Mouse (Mus musculus) liver, postnatal 0 days (tissue): ENCODE results near the gene Gm33543. TPM values are rescaled to one million over a fixed set of nuclear protein-coding genes. Genes with fewer than 3 reads are reported as not detected.

ENCODE experiments used
- ATAC-seq: fragments of 200-750 bp; cut with Nextera tagmentation; 2 replicates; pipeline ENCODE4 v1.8.0; 2017; ENCODE audit warnings: mild to moderate bottlenecking, moderate library complexity
- DNase-seq: peaks from one replicate; pipeline ENCODE4 v3.0.0-alpha.2; 2016
- H3K27ac ChIP-seq: fragments of 300-500 bp; sonication (generic); 2 replicates; pipeline ENCODE4 v1.5.1; 2014; ENCODE audit warnings: antibody characterized with exemption, moderate library complexity, mild to moderate bottlenecking, low read depth
- H3K27me3 ChIP-seq: fragments of 300-500 bp; sonication (generic); 2 replicates; pipeline ENCODE4 v1.6.1; 2014; ENCODE audit warnings: low read length, control low read depth, mixed read lengths; ENCODE audit not compliant: insufficient read depth
- H3K36me3 ChIP-seq: fragments of 300-500 bp; sonication (generic); replicated peaks from 2 replicates; pipeline ENCODE4 v1.6.1; 2014; ENCODE audit warnings: mild to moderate bottlenecking, control low read depth, low read length, moderate library complexity, mixed read lengths; ENCODE audit not compliant: insufficient read depth
- H3K4me1 ChIP-seq: fragments of 300-500 bp; sonication (generic); 2 replicates; pipeline ENCODE4 v1.6.1; 2014; ENCODE audit warnings: antibody characterized with exemption, mild to moderate bottlenecking, control low read depth; ENCODE audit not compliant: insufficient read depth
- H3K4me2 ChIP-seq: fragments of 300-500 bp; sonication (generic); 2 replicates; pipeline ENCODE4 v1.6.1; 2014; ENCODE audit warnings: low read depth, mild to moderate bottlenecking, low read length, moderate library complexity, mixed read lengths
- H3K4me3 ChIP-seq: fragments of 300-500 bp; sonication (generic); 2 replicates; pipeline ENCODE4 v1.5.1; 2014; ENCODE audit warnings: low read depth, low read length
- H3K9ac ChIP-seq: fragments of 300-500 bp; sonication (generic); replicated peaks from 2 replicates; pipeline ENCODE4 v1.6.1; 2014; ENCODE audit warnings: mild to moderate bottlenecking, moderate library complexity
- H3K9me3 ChIP-seq: fragments of 300-500 bp; sonication (generic); 2 replicates; pipeline ENCODE4 v1.6.1; 2016; ENCODE audit warnings: mild to moderate bottlenecking, control low read depth, low read length, mixed read lengths
- CTCF ChIP-seq: sonication (generic); IDR thresholded peaks from 2 replicates; pipeline ENCODE4 v1.5.1; 2016; ENCODE audit warnings: antibody characterized with exemption, low read depth
- EP300 ChIP-seq: IDR thresholded peaks from 2 replicates; pipeline ENCODE4 v1.6.1; 2016; ENCODE audit warnings: antibody characterized with exemption, low read depth, mild to moderate bottlenecking
- WGBS: fragments of 180-500 bp; shearing (Covaris S2); extraction: QIAGEN DNeasy Blood & Tissue Kit; methylation state at CpG from one replicate; pipeline ENCODE4 v1.1.7; 2014; ENCODE audit not compliant: insufficient replicate concordance; 5-methylcytosine and 5-hydroxymethylcytosine counted together
- polyA plus RNA-seq: library from polyadenylated mRNA; unstranded; fragments of >200 nt; fragmentation: Nextera tagmentation; extraction: Ambion mirVana; gene quantifications from 2 replicates; pipeline ENCODE4 v1.2.1, GENCODE M21; 2015

Gene Gm33543
- 1.2 and 1.4 TPM in 2 replicates for polyA plus RNA-seq

- TF ChIP-seq EP300 = no peak
- TF ChIP-seq CTCF = no peak
- H3K9me3 ChIP-seq = no peaks in the 10 kb centered on the region
- H3K4me2 ChIP-seq = peak within 1 kb of the TSS; percentile 11
- 69% methylated on average over 9 of the region's 9 CpGs for WGBS
- H3K9ac ChIP-seq = no peak within 1 kb of the TSS
- no peaks in the 10 kb centered on the region for H3K36me3 ChIP-seq
- H3K4me3 ChIP-seq = no peak within 1 kb of the TSS
- no peaks in the 10 kb centered on the region; the same call in 1 of the 2 replicates for H3K4me1 ChIP-seq
- peak; percentile 26; the same call in 1 of the 2 replicates for ATAC-seq
- peak within 1 kb of the TSS; percentile 75 for H3K27ac ChIP-seq
- no peak for DNase-seq
- no peaks in the 10 kb centered on the region for H3K27me3 ChIP-seq
Observed at GRCm38 (mm10) chr10:95842789-95843637, at the start of gene Gm33543. TSS of gene Gm33543 (minus strand) at chr10:95842930.

- H3K27me3 ChIP-seq = no peaks in the 10 kb centered on the region
- no peaks in the 10 kb centered on the region for H3K36me3 ChIP-seq
- no peak overlapping the region for H3K4me2 ChIP-seq
- 0 out of 2 replicates have a peak, but pooled peaks cover 2% of the 10 kb centered on the region for H3K4me1 ChIP-seq
- 72% methylated on average over 9 of the region's 9 CpGs for WGBS
- no peak for DNase-seq
- H3K9ac ChIP-seq = no peak overlapping the region
- H3K27ac ChIP-seq = no peak overlapping the region
- ATAC-seq = no peak
- no peak for TF ChIP-seq EP300
- TF ChIP-seq CTCF = no peak
- H3K4me3 ChIP-seq = no peak overlapping the region
- H3K9me3 ChIP-seq = no peaks in the 10 kb centered on the region
Observed at GRCm38 (mm10) chr10:95892132-95892531, 49.4 kb upstream of the Gm33543 start.

DNA sequence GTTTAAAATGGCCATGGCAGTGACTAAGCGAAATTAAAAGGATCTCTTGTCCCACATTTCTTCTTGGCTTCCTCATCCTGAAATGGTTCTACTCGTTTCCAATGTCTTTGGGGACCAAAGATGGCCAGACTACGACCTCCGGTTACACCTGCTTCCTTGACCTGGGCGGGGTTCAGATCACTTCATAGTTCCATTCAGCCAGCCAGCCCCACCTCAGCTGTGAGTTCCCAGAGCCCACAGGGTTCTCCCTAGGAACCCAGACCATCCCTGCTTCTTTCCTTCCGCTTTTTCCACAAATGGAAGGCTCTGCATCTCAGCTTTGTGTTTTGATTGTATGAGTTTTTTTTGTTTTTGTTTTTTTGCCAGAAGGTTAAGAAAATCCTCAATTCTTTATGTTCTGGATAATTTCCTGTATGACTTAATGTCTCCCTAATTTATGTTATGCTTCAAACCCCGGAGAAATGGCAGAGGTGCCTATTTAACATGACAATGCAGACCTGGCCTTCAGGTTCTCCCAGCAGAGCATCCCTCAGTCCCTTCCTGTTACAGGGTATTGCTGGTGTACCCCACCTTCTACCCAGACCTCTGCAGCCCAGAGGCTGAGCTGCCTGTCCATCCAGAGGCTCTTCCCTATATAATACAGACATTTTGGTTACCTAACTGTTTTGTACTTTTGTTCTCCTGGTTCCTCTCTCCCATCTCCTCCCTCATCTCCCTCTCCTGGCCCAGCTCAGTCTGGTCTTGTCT, 48.7 kb upstream of the Gm33543 start:
- WGBS = 73% methylated on average over 7 of the region's 7 CpGs
- Histone ChIP-seq H3K4me2 (no peak overlapping the region), H3K4me3 (no peak overlapping the region), H3K9ac (no peak overlapping the region), H3K9me3 (no peaks in the 10 kb centered on the region), H3K4me1 (0 out of 2 replicates have a peak, but pooled peaks cover 2% of the 10 kb centered on the region), H3K27me3 (no peaks in the 10 kb centered on the region), H3K27ac (no peak overlapping the region), H3K36me3 (no peaks in the 10 kb centered on the region)
- TF ChIP-seq CTCF (no peak), EP300 (no peak)
- no peak for DNase-seq
- ATAC-seq = no peak

- Histone ChIP-seq H3K4me1 (no peaks in the 10 kb centered on the region), H3K4me2 (no peak overlapping the region), H3K36me3 (no peaks in the 10 kb centered on the region), H3K27me3 (no peaks in the 10 kb centered on the region), H3K9ac (no peak overlapping the region), H3K9me3 (no peaks in the 10 kb centered on the region; the same call in 1 of the 2 replicates), H3K27ac (no peak overlapping the region), H3K4me3 (no peak overlapping the region)
- ATAC-seq (no peak), DNase-seq (no peak)
- TF ChIP-seq EP300 (no peak), CTCF (no peak)
- WGBS = 58% methylated on average over 7 of the region's 7 CpGs
Observed at GRCm38 (mm10) chr10:95883761-95884517, 41.2 kb upstream of the Gm33543 start.

- H3K9ac ChIP-seq = no peak overlapping the region
- H3K27ac ChIP-seq = no peak overlapping the region
- no peak for DNase-seq
- H3K4me1 ChIP-seq = no peaks in the 10 kb centered on the region
- no peak for ATAC-seq
- H3K36me3 ChIP-seq = no peaks in the 10 kb centered on the region
- H3K9me3 ChIP-seq = no peaks in the 10 kb centered on the region; the same call in 1 of the 2 replicates
- no peak overlapping the region for H3K4me2 ChIP-seq
- H3K27me3 ChIP-seq = no peaks in the 10 kb centered on the region
- TF ChIP-seq CTCF = no peak
- TF ChIP-seq EP300 = no peak
- 42% methylated on average over 9 of the region's 9 CpGs for WGBS
- no peak overlapping the region for H3K4me3 ChIP-seq
Observed at GRCm38 (mm10) chr10:95882036-95882435, 39.3 kb upstream of the Gm33543 start.
